Mouse (Mus musculus): ENCODE data around the gene Mical3. TPM values are rescaled to one million over a fixed set of nuclear protein-coding genes. Genes with fewer than 3 reads are reported as not detected.
A peak's percentile ranks its signal among the peaks of the same experiment; 100 is the strongest.

Mical3 gene
- polyA plus RNA-seq, 1 experiment from 2014 or later: 28.1 TPM

- no peaks in the 10 kb centered on the region for H3K9me3 ChIP-seq
- peaks cover 39% of the 10 kb centered on the region for H3K4me1 ChIP-seq (replicated peaks)
- H3K27me3 ChIP-seq: no peaks in the 10 kb centered on the region
- no peak overlapping the region for H3K9ac ChIP-seq
- no peak overlapping the region for H3K4me3 ChIP-seq
- H3K27ac ChIP-seq (replicated peaks): peak overlapping the region; percentile 13; the same call in 1 of the 2 replicates
- peak; percentile 73 for ATAC-seq (ENCODE audit: low read depth)
- 51% methylated on average over 4 of the region's 4 CpGs for WGBS
- H3K4me2 ChIP-seq: no peak overlapping the region
- no peaks in the 10 kb centered on the region for H3K36me3 ChIP-seq
Observed at GRCm38 (mm10) chr6:121144066-121144465, 13.3 kb upstream of the Mical3 start.

GRCm38 (mm10) chr6:121143439-121143838, 12.6 kb upstream of the Mical3 start:
- ATAC-seq (ENCODE audit: low read depth): no peak
- Histone ChIP-seq H3K4me1 (replicated peaks) (peaks cover 39% of the 10 kb centered on the region), H3K9me3 (no peaks in the 10 kb centered on the region), H3K9ac (no peak overlapping the region), H3K4me3 (no peak overlapping the region), H3K27me3 (no peaks in the 10 kb centered on the region), H3K36me3 (no peaks in the 10 kb centered on the region), H3K27ac (replicated peaks) (no peak overlapping the region), H3K4me2 (no peak overlapping the region)
- 87% methylated on average over 8 of the region's 8 CpGs for WGBS

GRCm38 (mm10) chr6:121142298-121142697, 11.5 kb upstream of the Mical3 start:
- no peak overlapping the region for H3K4me3 ChIP-seq
- H3K36me3 ChIP-seq: no peaks in the 10 kb centered on the region
- no peaks in the 10 kb centered on the region for H3K9me3 ChIP-seq
- 88% methylated on average over 7 of the region's 7 CpGs for WGBS
- H3K4me1 ChIP-seq (replicated peaks): peaks cover 33% of the 10 kb centered on the region
- no peaks in the 10 kb centered on the region for H3K27me3 ChIP-seq
- no peak overlapping the region for H3K9ac ChIP-seq
- H3K4me2 ChIP-seq: no peak overlapping the region
- ATAC-seq (ENCODE audit: low read depth): no peak
- no peak overlapping the region for H3K27ac ChIP-seq (replicated peaks)

GRCm38 (mm10) chr6:121139271-121139670, 8.5 kb upstream of the Mical3 start:
- no peak overlapping the region for H3K4me3 ChIP-seq
- H3K9ac ChIP-seq: no peak overlapping the region
- H3K27me3 ChIP-seq: no peaks in the 10 kb centered on the region
- WGBS: 90% methylated on average over 1 of the region's 1 CpGs
- no peak for ATAC-seq (ENCODE audit: low read depth)
- no peak overlapping the region for H3K27ac ChIP-seq (replicated peaks)
- peaks cover 7% of the 10 kb centered on the region for H3K4me1 ChIP-seq (replicated peaks)
- H3K9me3 ChIP-seq: no peaks in the 10 kb centered on the region
- H3K36me3 ChIP-seq: no peaks in the 10 kb centered on the region
- H3K4me2 ChIP-seq: no peak overlapping the region

GRCm38 (mm10) chr6:121138338-121139040, 7.7 kb upstream of the Mical3 start:
- no peak overlapping the region for H3K9ac ChIP-seq
- no peak overlapping the region for H3K4me2 ChIP-seq
- no peaks in the 10 kb centered on the region for H3K27me3 ChIP-seq
- H3K4me1 ChIP-seq (replicated peaks): no peaks in the 10 kb centered on the region
- 86% methylated on average over 12 of the region's 12 CpGs for WGBS
- no peak overlapping the region for H3K27ac ChIP-seq (replicated peaks)
- no peak overlapping the region for H3K4me3 ChIP-seq
- H3K36me3 ChIP-seq: no peaks in the 10 kb centered on the region
- ATAC-seq (ENCODE audit: low read depth): no peak
- no peaks in the 10 kb centered on the region for H3K9me3 ChIP-seq

GRCm38 (mm10) chr6:121137222-121137621, 6.4 kb upstream of the Mical3 start:
- no peaks in the 10 kb centered on the region for H3K4me1 ChIP-seq (replicated peaks)
- no peaks in the 10 kb centered on the region for H3K9me3 ChIP-seq
- H3K27ac ChIP-seq (replicated peaks): no peak overlapping the region
- H3K4me2 ChIP-seq: no peak overlapping the region
- H3K27me3 ChIP-seq: no peaks in the 10 kb centered on the region
- no peak overlapping the region for H3K4me3 ChIP-seq
- H3K36me3 ChIP-seq: no peaks in the 10 kb centered on the region
- 46% methylated on average over 6 of the region's 6 CpGs for WGBS
- H3K9ac ChIP-seq: no peak overlapping the region
- ATAC-seq (ENCODE audit: low read depth): no peak

- Histone ChIP-seq H3K27me3 (no peaks in the 10 kb centered on the region), H3K4me3 (no peak overlapping the region), H3K4me2 (no peak overlapping the region), H3K36me3 (no peaks in the 10 kb centered on the region), H3K9me3 (no peaks in the 10 kb centered on the region), H3K4me1 (replicated peaks) (peaks cover 11% of the 10 kb centered on the region), H3K9ac (no peak overlapping the region), H3K27ac (replicated peaks) (no peak overlapping the region)
- ATAC-seq (ENCODE audit: low read depth): no peak
- WGBS: 57% methylated on average over 5 of the region's 5 CpGs
Observed at GRCm38 (mm10) chr6:121134884-121135283, 4.1 kb upstream of the Mical3 start.

GRCm38 (mm10) chr6:121134249-121134648, 3.5 kb upstream of the Mical3 start:
- Histone ChIP-seq H3K4me2 (no peak overlapping the region), H3K27me3 (no peaks in the 10 kb centered on the region), H3K9ac (no peak overlapping the region), H3K4me1 (replicated peaks) (peaks cover 15% of the 10 kb centered on the region), H3K27ac (replicated peaks) (no peak overlapping the region), H3K9me3 (no peaks in the 10 kb centered on the region), H3K36me3 (no peaks in the 10 kb centered on the region), H3K4me3 (no peak overlapping the region)
- WGBS: 25% methylated on average over 3 of the region's 3 CpGs
- no peak for ATAC-seq (ENCODE audit: low read depth)

- under 1% methylated on average over 32 of the region's 32 CpGs for WGBS
- peak; percentile 93 for ATAC-seq (ENCODE audit: low read depth)
Observed at GRCm38 (mm10) chr6:121130039-121130705, 627 bp downstream of the Mical3 start.

GRCm38 (mm10) chr6:121129506-121129905, 1.3 kb downstream of the Mical3 start:
- H3K9me3 ChIP-seq: no peaks in the 10 kb centered on the region
- H3K27ac ChIP-seq (replicated peaks): peak overlapping the region; percentile 94
- H3K27me3 ChIP-seq: no peaks in the 10 kb centered on the region
- peaks cover 39% of the 10 kb centered on the region for H3K4me1 ChIP-seq (replicated peaks)
- 6% methylated on average over 21 of the region's 21 CpGs for WGBS
- H3K36me3 ChIP-seq: no peaks in the 10 kb centered on the region
- H3K4me3 ChIP-seq: peak overlapping the region; percentile 55
- H3K4me2 ChIP-seq: peak overlapping the region; percentile 65
- peak; percentile 71 for ATAC-seq (ENCODE audit: low read depth)
- peak overlapping the region; percentile 85 for H3K9ac ChIP-seq

More at GRCm38 (mm10) chr6:121130039-121130705, 627 bp downstream of the Mical3 start:
- H3K36me3 ChIP-seq: no peaks in the 10 kb centered on the region
- no peaks in the 10 kb centered on the region for H3K9me3 ChIP-seq
- H3K27me3 ChIP-seq: no peaks in the 10 kb centered on the region
- peak overlapping the region; percentile 85 for H3K9ac ChIP-seq
- peak overlapping the region; percentile 94 for H3K27ac ChIP-seq (replicated peaks)
- H3K4me1 ChIP-seq (replicated peaks): peaks cover 36% of the 10 kb centered on the region
- H3K4me2 ChIP-seq: peak overlapping the region; percentile 65
- H3K4me3 ChIP-seq: peak overlapping the region; percentile 55

GRCm38 (mm10) chr6:121128736-121129135, 2.1 kb downstream of the Mical3 start:
- H3K36me3 ChIP-seq: no peaks in the 10 kb centered on the region
- H3K9ac ChIP-seq: peak overlapping the region; percentile 85; the same call in 1 of the 2 replicates
- H3K4me3 ChIP-seq: peak overlapping the region; percentile 55
- H3K4me2 ChIP-seq: peak overlapping the region; percentile 65
- H3K9me3 ChIP-seq: no peaks in the 10 kb centered on the region
- ATAC-seq (ENCODE audit: low read depth): no peak
- H3K27ac ChIP-seq (replicated peaks): peak overlapping the region; percentile 94
- H3K4me1 ChIP-seq (replicated peaks): peaks cover 42% of the 10 kb centered on the region
- no peaks in the 10 kb centered on the region for H3K27me3 ChIP-seq
- 69% methylated on average over 5 of the region's 5 CpGs for WGBS

- H3K4me3 ChIP-seq: no peak overlapping the region
- H3K27ac ChIP-seq (replicated peaks): no peak overlapping the region
- ATAC-seq (ENCODE audit: low read depth): no peak
- no peaks in the 10 kb centered on the region for H3K9me3 ChIP-seq
- H3K27me3 ChIP-seq: no peaks in the 10 kb centered on the region
- H3K4me2 ChIP-seq: peak overlapping the region; percentile 16; the same call in 1 of the 2 replicates
- no peaks in the 10 kb centered on the region for H3K36me3 ChIP-seq
- H3K9ac ChIP-seq: no peak overlapping the region
- 68% methylated on average over 3 of the region's 3 CpGs for WGBS
- H3K4me1 ChIP-seq (replicated peaks): peaks cover 42% of the 10 kb centered on the region
Observed at GRCm38 (mm10) chr6:121127726-121128125, 3.1 kb downstream of the Mical3 start.
